Mouse (Mus musculus) right cerebral cortex, adult 2 months (tissue): ENCODE measurements around the gene Pqbp1.
A peak's percentile ranks its signal among the peaks of the same experiment; 100 is the strongest.
"Not testable (repeated sequence)": the region's sequence is repeated elsewhere in the genome, so short reads cannot be mapped to it uniquely, and the experiment has no call there.

Source experiments
- DNase-seq, 2 experiments: peaks; one replicate each; pipeline ENCODE4 v3.0.0; 2021 to 2022; ENCODE audit warnings: low spot score in 2 of 2

Gene Pqbp1

GRCm38 (mm10) chrX:7898880-7899874 lies at the start of gene Pqbp1, which contains the start of gene Timm17b:
Gene Pqbp1 (minus strand): TSS chrX:7899269.
Gene Timm17b (plus strand): TSS chrX:7899357.
- peak; percentile 84 to 91 for DNase-seq

- DNase-seq, result peak; percentile 92 to 93
Observed at GRCm38 (mm10) chrX:7947900-7948492, 48.9 kb upstream of the Pqbp1 start.

- DNase-seq, result no peak
Observed at GRCm38 (mm10) chrX:7947108-7947899, 48.2 kb upstream of the Pqbp1 start, which contains the start of gene Hdac6. Gene Hdac6 (minus strand): TSS chrX:7947889.

GRCm38 (mm10) chrX:7945618-7946017 lies 46.5 kb upstream of the Pqbp1 start:
- DNase-seq, result no peak

- DNase-seq, result no peak
Observed at GRCm38 (mm10) chrX:7937667-7938066, 38.6 kb upstream of the Pqbp1 start.

- no peak for DNase-seq
Observed at GRCm38 (mm10) chrX:7936874-7937273, 37.8 kb upstream of the Pqbp1 start.

GRCm38 (mm10) chrX:7928270-7928790 lies 29.3 kb upstream of the Pqbp1 start, which contains the start of gene Eras:
Gene Eras (minus strand): TSS chrX:7928607.
- no peak for DNase-seq

GRCm38 (mm10) chrX:7927116-7927515 lies 28.0 kb upstream of the Pqbp1 start:
- no peak for DNase-seq

GRCm38 (mm10) chrX:7926266-7926665 lies 27.2 kb upstream of the Pqbp1 start:
- DNase-seq, result no peak

GRCm38 (mm10) chrX:7922032-7922431 lies 23.0 kb upstream of the Pqbp1 start:
- no peak for DNase-seq

GRCm38 (mm10) chrX:7919601-7920383 lies 20.7 kb upstream of the Pqbp1 start, which contains the start of gene Pcsk1n:
Gene Pcsk1n (plus strand): TSS chrX:7919822.
- DNase-seq, result peak; percentile 36 to 55

- not testable (repeated sequence) for DNase-seq
Observed at GRCm38 (mm10) chrX:7917960-7918359, 18.9 kb upstream of the Pqbp1 start.

GRCm38 (mm10) chrX:7915669-7916068 lies 16.6 kb upstream of the Pqbp1 start:
- not testable (repeated sequence) for DNase-seq

- no peak for DNase-seq
Observed at GRCm38 (mm10) chrX:7910473-7910872, 11.4 kb upstream of the Pqbp1 start.

GRCm38 (mm10) chrX:7909242-7909641 lies 10.2 kb upstream of the Pqbp1 start, which contains the start of gene Gm10490:
Gene Gm10490 (plus strand): TSS chrX:7909542.
- DNase-seq, result not testable (repeated sequence)

- no peak for DNase-seq
Observed at GRCm38 (mm10) chrX:7907735-7908134, 8.7 kb upstream of the Pqbp1 start, which contains the start of gene Gm10491. Gene Gm10491 (minus strand): TSS chrX:7907835.

GRCm38 (mm10) chrX:7904441-7904840 lies 5.4 kb upstream of the Pqbp1 start:
- DNase-seq, result no peak

- no peak for DNase-seq
Observed at GRCm38 (mm10) chrX:7898211-7898610, 858 bp downstream of the Pqbp1 start.

- peak; percentile 74 for DNase-seq
Observed at GRCm38 (mm10) chrX:7883841-7884567, 15.1 kb downstream of the Pqbp1 start, which contains the start of gene Slc35a2. Gene Slc35a2 (plus strand): TSS chrX:7884028.

- peak; percentile 53 to 60 for DNase-seq
Observed at GRCm38 (mm10) chrX:7879819-7880218, 19.2 kb downstream of the Pqbp1 start.
